Mouse (Mus musculus): ENCODE results near the gene Abcg1. TPM values are rescaled to one million over a fixed set of nuclear protein-coding genes. Genes with fewer than 3 reads are reported as not detected.

Gene Abcg1
- polyA plus RNA-seq, 1 experiment from 2014 or later: 15.8 TPM

DNA sequence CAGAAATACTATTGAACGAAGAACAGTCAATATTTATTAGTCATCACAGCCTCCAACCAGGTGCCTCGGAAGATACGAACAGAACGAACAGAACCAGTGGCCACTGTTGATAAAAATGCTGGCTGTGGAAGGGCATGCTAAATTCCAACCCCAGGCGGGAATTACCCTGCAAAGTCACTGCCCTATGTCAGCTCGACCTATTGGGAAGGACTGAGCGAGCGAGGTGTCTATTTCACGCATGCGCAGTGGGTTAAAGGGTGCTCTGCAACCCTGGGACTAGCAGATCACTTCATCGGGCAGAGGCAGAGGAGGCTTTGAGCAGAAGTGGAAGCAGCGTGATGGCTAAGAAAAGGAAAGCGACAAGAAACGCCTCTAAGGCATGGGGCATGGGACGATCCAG lies 76.3 kb downstream of the Abcg1 start:
- 77% methylated on average over 15 of the region's 15 CpGs for WGBS
- Histone ChIP-seq H3K27me3 (no peaks in the 10 kb centered on the region), H3K9ac (no peak overlapping the region), H3K9me3 (replicated peaks) (no peaks in the 10 kb centered on the region), H3K4me1 (no peaks in the 10 kb centered on the region), H3K36me3 (no peaks in the 10 kb centered on the region), H3K27ac (replicated peaks) (no peak overlapping the region), H3K4me2 (replicated peaks) (no peak overlapping the region), H3K4me3 (replicated peaks) (no peak overlapping the region)
- ATAC-seq (ENCODE audit: insufficient number of reproducible peaks, low FRiP score, low TSS enrichment, low read depth): no peak

DNA sequence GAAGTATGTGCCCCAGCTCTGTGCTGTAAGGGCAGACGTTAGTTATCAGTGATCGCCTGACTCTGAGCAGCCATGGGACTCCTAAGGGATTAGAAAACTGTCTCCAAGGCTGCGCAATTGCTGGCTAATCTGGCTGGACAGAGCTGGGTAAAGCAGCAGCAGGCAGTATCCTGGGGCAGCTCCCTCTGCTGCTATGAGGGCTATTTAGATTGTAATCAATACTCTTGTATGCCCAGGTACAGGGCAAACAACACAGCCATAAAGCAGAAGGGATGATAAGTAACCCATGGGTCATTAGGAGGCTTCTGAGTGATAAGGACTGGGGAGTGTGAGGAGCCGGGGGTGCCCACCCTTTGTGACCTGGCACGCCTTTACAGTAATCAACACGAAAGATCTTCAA lies 77.4 kb downstream of the Abcg1 start:
- no peak overlapping the region for H3K4me2 ChIP-seq (replicated peaks)
- no peak overlapping the region for H3K4me3 ChIP-seq (replicated peaks)
- 74% methylated on average over 6 of the region's 6 CpGs for WGBS
- no peaks in the 10 kb centered on the region for H3K36me3 ChIP-seq
- no peak overlapping the region for H3K9ac ChIP-seq
- H3K27me3 ChIP-seq: no peaks in the 10 kb centered on the region
- no peaks in the 10 kb centered on the region for H3K9me3 ChIP-seq (replicated peaks)
- no peak for ATAC-seq (ENCODE audit: insufficient number of reproducible peaks, low FRiP score, low TSS enrichment, low read depth)
- no peak overlapping the region for H3K27ac ChIP-seq (replicated peaks)
- no peaks in the 10 kb centered on the region for H3K4me1 ChIP-seq

- Histone ChIP-seq H3K9ac (no peak overlapping the region), H3K27ac (replicated peaks) (no peak overlapping the region), H3K36me3 (no peaks in the 10 kb centered on the region), H3K9me3 (replicated peaks) (no peaks in the 10 kb centered on the region), H3K4me1 (no peaks in the 10 kb centered on the region), H3K27me3 (no peaks in the 10 kb centered on the region), H3K4me2 (replicated peaks) (no peak overlapping the region), H3K4me3 (replicated peaks) (no peak overlapping the region)
- no peak for ATAC-seq (ENCODE audit: insufficient number of reproducible peaks, low FRiP score, low TSS enrichment, low read depth)
- 23% methylated on average over 3 of the region's 3 CpGs for WGBS
Measured at GRCm38 (mm10) chr17:31136291-31136690, 78.8 kb downstream of the Abcg1 start.

DNA sequence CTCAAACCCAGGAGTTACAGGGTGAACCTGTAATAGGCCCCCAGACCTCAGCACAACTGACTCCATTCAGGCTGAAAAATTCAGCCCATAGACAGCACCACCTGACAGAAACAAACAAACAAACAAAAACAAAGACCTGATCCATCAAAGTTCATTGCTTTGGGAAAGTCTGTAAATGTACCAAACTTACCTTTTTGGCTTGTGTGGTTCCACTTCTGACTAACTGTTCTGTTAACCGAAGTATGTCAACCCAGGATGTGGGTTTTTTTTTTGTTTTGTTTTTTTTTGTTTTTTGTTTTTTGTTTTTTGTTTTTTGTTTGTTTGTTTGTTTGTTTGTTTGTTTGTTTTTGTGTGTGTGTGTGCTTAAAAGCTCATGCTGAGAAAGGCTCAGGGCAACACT lies 79.3 kb downstream of the Abcg1 start:
- 89% methylated on average over 1 of the region's 1 CpGs for WGBS
- no peaks in the 10 kb centered on the region for H3K4me1 ChIP-seq
- no peak overlapping the region for H3K27ac ChIP-seq (replicated peaks)
- H3K9me3 ChIP-seq (replicated peaks): no peaks in the 10 kb centered on the region
- no peak for ATAC-seq (ENCODE audit: insufficient number of reproducible peaks, low FRiP score, low TSS enrichment, low read depth)
- H3K4me2 ChIP-seq (replicated peaks): no peak overlapping the region
- H3K27me3 ChIP-seq: no peaks in the 10 kb centered on the region
- H3K36me3 ChIP-seq: no peaks in the 10 kb centered on the region
- no peak overlapping the region for H3K4me3 ChIP-seq (replicated peaks)
- no peak overlapping the region for H3K9ac ChIP-seq

- no peak overlapping the region for H3K4me2 ChIP-seq (replicated peaks)
- no peaks in the 10 kb centered on the region for H3K27me3 ChIP-seq
- H3K9me3 ChIP-seq (replicated peaks): no peaks in the 10 kb centered on the region
- no peaks in the 10 kb centered on the region for H3K36me3 ChIP-seq
- no peak overlapping the region for H3K9ac ChIP-seq
- H3K4me1 ChIP-seq: no peaks in the 10 kb centered on the region
- whole genome bisulfite sequencing: 17% methylated on average over 5 of the region's 5 CpGs
- H3K27ac ChIP-seq (replicated peaks): no peak overlapping the region
- H3K4me3 ChIP-seq (replicated peaks): no peak overlapping the region
- no peak for ATAC-seq (ENCODE audit: insufficient number of reproducible peaks, low FRiP score, low TSS enrichment, low read depth)
Measured at GRCm38 (mm10) chr17:31138398-31138797, 80.9 kb downstream of the Abcg1 start.

DNA sequence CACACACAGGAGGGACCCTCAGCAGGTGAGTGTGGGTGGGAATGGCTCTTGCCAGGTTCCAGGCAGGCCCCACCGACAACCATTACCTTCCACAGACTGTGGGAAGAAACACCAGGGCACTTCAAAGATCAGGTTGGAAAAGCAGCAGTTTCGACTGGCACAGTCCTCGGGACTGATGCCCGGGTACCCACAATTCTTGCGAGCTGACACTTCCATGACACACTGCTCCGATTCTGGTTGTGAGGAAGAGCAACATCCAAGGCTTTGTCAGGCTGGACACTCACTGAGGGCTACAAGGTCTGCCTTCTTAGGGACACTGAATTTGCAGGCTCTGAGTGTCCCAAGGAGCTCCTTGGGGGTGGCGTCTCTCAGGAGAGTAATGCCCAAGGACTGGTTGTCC lies 84.6 kb downstream of the Abcg1 start:
- Histone ChIP-seq H3K4me1 (no peaks in the 10 kb centered on the region), H3K27me3 (no peaks in the 10 kb centered on the region), H3K4me3 (replicated peaks) (no peak overlapping the region), H3K36me3 (no peaks in the 10 kb centered on the region), H3K27ac (replicated peaks) (no peak overlapping the region), H3K4me2 (replicated peaks) (no peak overlapping the region), H3K9ac (no peak overlapping the region), H3K9me3 (replicated peaks) (no peaks in the 10 kb centered on the region)
- no peak for ATAC-seq (ENCODE audit: insufficient number of reproducible peaks, low FRiP score, low TSS enrichment, low read depth)
- WGBS: 89% methylated on average over 7 of the region's 7 CpGs

DNA sequence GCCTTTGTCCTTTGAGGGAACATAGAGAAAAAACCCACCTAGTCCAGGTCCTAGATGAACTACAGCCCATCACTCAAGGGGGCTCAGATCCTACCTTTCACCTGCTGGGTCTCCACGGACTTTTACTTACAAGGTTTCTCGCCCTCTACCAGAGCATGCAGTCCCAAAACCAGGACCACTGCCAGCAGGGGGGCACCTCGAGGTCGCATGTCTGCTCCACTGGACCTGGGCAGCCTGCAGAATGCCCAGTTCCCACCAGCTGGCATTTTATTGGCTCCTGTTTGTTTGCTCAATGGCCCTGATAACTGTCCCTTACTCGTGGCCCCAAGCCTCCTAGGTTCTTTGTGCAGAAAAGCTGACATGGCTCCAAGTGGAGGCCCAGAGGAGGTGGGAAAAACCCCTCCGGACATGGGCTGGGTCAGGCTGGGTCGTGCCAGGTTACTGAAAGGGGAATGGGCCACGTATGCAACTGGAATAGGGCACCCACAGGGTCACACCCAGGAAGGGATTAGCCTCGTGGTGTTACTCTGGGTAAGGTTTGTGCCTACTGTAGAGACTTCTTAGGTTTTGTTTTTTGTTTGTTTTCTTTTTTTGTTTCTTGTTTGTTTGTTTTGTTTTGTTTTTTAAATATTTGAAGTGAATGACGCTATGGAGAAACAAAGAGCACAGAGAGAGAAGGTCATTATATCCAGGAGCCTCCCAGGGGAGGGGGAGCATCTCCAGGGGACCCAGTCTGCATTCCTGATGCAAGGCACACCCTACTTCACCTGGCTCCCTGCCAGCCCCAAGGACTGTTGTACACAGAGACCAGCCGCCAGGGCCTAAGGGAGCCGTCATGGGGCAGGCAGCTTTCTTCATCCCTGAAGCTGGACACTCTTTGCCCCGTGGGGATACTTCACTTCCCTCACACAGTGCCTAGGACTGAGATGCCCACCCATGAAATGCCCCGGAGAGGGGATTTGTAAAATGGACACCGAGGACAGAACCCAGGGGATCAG lies 86.9 kb downstream of the Abcg1 start, which contains the start of gene Tff2:
Gene Tff2, minus strand, starts transcription at position 243 of the 998 bp plus-strand sequence.
- 55% methylated on average over 15 of the region's 15 CpGs for WGBS
- H3K9me3 ChIP-seq (replicated peaks): no peaks in the 10 kb centered on the region
- H3K9ac ChIP-seq: no peak within 1 kb of the TSS
- no peaks in the 10 kb centered on the region for H3K36me3 ChIP-seq
- no peaks in the 10 kb centered on the region for H3K4me1 ChIP-seq
- no peak within 1 kb of the TSS for H3K4me2 ChIP-seq (replicated peaks)
- no peak within 1 kb of the TSS for H3K27ac ChIP-seq (replicated peaks)
- no peak within 1 kb of the TSS for H3K4me3 ChIP-seq (replicated peaks)
- 0 out of 2 replicates have a peak, but pooled peaks have one; percentile 43 for ATAC-seq (ENCODE audit: insufficient number of reproducible peaks, low FRiP score, low TSS enrichment, low read depth)
- H3K27me3 ChIP-seq: no peaks in the 10 kb centered on the region

DNA sequence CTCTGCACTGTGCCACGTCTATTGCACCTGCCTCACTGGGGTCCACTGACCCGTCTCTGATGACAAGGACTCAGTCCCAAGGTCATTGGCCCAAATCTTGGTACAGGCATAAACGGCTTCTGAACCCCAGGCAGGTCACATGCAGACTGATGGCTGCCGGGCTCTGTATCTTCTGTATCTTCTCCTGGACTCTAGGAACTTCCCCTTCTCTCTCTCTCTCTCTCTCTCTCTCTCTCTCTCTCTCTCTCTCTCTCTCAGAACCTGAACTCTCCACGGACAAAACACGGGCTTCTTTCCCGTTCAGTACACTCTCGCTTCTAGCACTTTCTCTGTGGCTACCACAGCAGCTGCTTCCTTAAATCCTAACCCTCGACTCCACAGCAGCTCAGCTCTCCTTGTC lies 88.5 kb downstream of the Abcg1 start:
- H3K4me1 ChIP-seq: no peaks in the 10 kb centered on the region
- no peak for ATAC-seq (ENCODE audit: insufficient number of reproducible peaks, low FRiP score, low TSS enrichment, low read depth)
- H3K27me3 ChIP-seq: no peaks in the 10 kb centered on the region
- H3K9ac ChIP-seq: no peak overlapping the region
- WGBS: 74% methylated on average over 9 of the region's 9 CpGs
- no peak overlapping the region for H3K4me3 ChIP-seq (replicated peaks)
- no peaks in the 10 kb centered on the region for H3K36me3 ChIP-seq
- no peaks in the 10 kb centered on the region for H3K9me3 ChIP-seq (replicated peaks)
- H3K27ac ChIP-seq (replicated peaks): no peak overlapping the region
- H3K4me2 ChIP-seq (replicated peaks): no peak overlapping the region

- Histone ChIP-seq H3K9ac (no peak overlapping the region), H3K27me3 (peaks cover 3% of the 10 kb centered on the region; the same call in 1 of the 2 replicates), H3K4me3 (replicated peaks) (no peak overlapping the region), H3K4me1 (no peaks in the 10 kb centered on the region), H3K27ac (replicated peaks) (no peak overlapping the region), H3K9me3 (replicated peaks) (no peaks in the 10 kb centered on the region), H3K4me2 (replicated peaks) (no peak overlapping the region), H3K36me3 (no peaks in the 10 kb centered on the region)
- WGBS: 40% methylated on average over 5 of the region's 5 CpGs
- ATAC-seq (ENCODE audit: insufficient number of reproducible peaks, low FRiP score, low TSS enrichment, low read depth): no peak
Measured at GRCm38 (mm10) chr17:31152512-31152911, 95.0 kb downstream of the Abcg1 start.

DNA sequence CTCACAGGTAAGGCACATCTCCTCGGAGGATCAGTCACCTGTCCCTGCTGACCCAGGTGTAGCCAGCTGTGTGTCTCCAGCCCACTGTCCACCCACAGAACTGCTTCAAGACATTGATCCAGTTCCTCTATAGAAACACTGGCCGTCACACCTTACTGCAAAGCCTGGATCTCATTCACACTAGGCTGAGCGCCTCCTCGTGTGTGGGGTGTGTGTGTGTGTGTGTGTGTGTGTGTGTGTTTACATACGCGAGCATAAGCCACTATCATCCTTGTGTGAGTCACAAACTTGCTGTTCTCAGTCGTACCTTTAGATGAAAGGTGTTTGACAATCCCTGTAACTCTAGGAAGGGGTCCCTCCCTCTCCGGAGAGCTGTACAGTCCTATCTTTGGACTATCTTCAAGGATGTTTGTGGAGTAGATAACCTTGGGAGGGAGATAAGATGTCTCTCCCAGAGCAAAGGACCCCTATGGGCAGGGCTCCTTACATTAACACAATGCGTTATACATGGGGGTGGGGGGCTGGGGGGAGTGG lies 95.6 kb downstream of the Abcg1 start:
- H3K9me3 ChIP-seq (replicated peaks): no peaks in the 10 kb centered on the region
- no peak overlapping the region for H3K4me3 ChIP-seq (replicated peaks)
- ATAC-seq (ENCODE audit: insufficient number of reproducible peaks, low FRiP score, low TSS enrichment, low read depth): no peak
- H3K36me3 ChIP-seq: no peaks in the 10 kb centered on the region
- 67% methylated on average over 9 of the region's 9 CpGs for WGBS
- H3K9ac ChIP-seq: no peak overlapping the region
- no peak overlapping the region for H3K27ac ChIP-seq (replicated peaks)
- no peak overlapping the region for H3K4me2 ChIP-seq (replicated peaks)
- H3K4me1 ChIP-seq: no peaks in the 10 kb centered on the region
- H3K27me3 ChIP-seq: peaks cover 3% of the 10 kb centered on the region; the same call in 1 of the 2 replicates

DNA sequence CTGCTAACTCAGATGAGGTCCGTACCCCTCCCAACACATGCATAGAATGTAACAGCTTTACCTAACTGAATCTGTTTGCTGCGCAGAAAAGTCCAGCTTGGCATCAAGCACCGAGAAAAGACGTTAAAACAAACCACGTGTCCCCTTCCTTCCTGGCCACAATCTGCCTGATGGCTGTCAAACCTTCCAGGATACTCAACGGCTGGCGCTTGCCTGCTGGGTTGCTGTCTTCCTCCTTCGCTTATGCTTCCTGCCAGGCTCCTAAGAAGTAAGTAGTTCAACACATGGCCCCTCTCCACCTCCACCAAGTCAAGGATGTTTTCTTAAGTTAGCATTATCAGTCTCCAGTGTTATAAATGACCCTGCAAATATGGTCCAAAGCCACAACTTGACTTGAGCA lies 96.3 kb downstream of the Abcg1 start:
- no peaks in the 10 kb centered on the region for H3K9me3 ChIP-seq (replicated peaks)
- no peaks in the 10 kb centered on the region for H3K36me3 ChIP-seq
- H3K4me3 ChIP-seq (replicated peaks): no peak overlapping the region
- no peak for ATAC-seq (ENCODE audit: insufficient number of reproducible peaks, low FRiP score, low TSS enrichment, low read depth)
- H3K4me2 ChIP-seq (replicated peaks): no peak overlapping the region
- H3K4me1 ChIP-seq: no peaks in the 10 kb centered on the region
- no peak overlapping the region for H3K27ac ChIP-seq (replicated peaks)
- no peak overlapping the region for H3K9ac ChIP-seq
- peaks cover 3% of the 10 kb centered on the region; the same call in 1 of the 2 replicates for H3K27me3 ChIP-seq
- WGBS: 66% methylated on average over 8 of the region's 8 CpGs

Data from embryonic facial prominence, embryonic 15.5 days (tissue).